Mouse (Mus musculus) erythroid progenitor cell, adult 5-6 weeks (primary cell): ENCODE measurements around the gene Runx1. TPM values are rescaled to one million over a fixed set of nuclear protein-coding genes. Genes with fewer than 3 reads are reported as not detected.

Experiments used
- ATAC-seq: replicated peaks from 2 replicates; pipeline ENCODE4 v1.8.0; 2016; ENCODE audit warnings: moderate number of reproducible peaks, mild to moderate bottlenecking, moderate TSS enrichment, inconsistent platforms; ENCODE audit not compliant: poor library complexity, low FRiP score, severe bottlenecking
- total RNA-seq, 2 experiments: library from RNA; stranded (forward) in 1 of 2; stranded (reverse) in 1 of 2; fragments of 150-400 nt in 1 of 2; fragments of 186-747, 209-891 nt in 1 of 2; gene quantifications; 2 replicates each; pipeline versions ENCODE4 v1.2.3 to v1.2.4; 2015 to 2017; ENCODE audit warnings: low replicate concordance in 2 of 2

Gene Runx1
- total RNA-seq (2015; ENCODE audit: low replicate concordance), result 66.7 and 107 TPM in 2 replicates
- total RNA-seq (2017; ENCODE audit: low replicate concordance), result 57.8 and 59.5 TPM in 2 replicates

GRCm38 (mm10) chr16:92825908-92826650 lies at the start of gene Runx1:
Gene Runx1 (minus strand): TSS chr16:92826149.
- ATAC-seq, result peak; percentile 67

- ATAC-seq, result no peak
These were observed 48.1 kb upstream of the Runx1 start for GRCm38 (mm10) chr16:92874015-92874414.

- no peak for ATAC-seq
These were observed 45.8 kb upstream of the Runx1 start for GRCm38 (mm10) chr16:92871728-92872127.

GRCm38 (mm10) chr16:92868550-92868949 lies 42.6 kb upstream of the Runx1 start:
- ATAC-seq, result no peak

- ATAC-seq, result no peak
These were observed 41.4 kb upstream of the Runx1 start for GRCm38 (mm10) chr16:92867261-92867935.

GRCm38 (mm10) chr16:92865314-92865713 lies 39.4 kb upstream of the Runx1 start:
- no peak for ATAC-seq

GRCm38 (mm10) chr16:92864191-92864590 lies 38.2 kb upstream of the Runx1 start:
- ATAC-seq, result no peak

GRCm38 (mm10) chr16:92863179-92863578 lies 37.2 kb upstream of the Runx1 start:
- ATAC-seq, result no peak

- ATAC-seq, result no peak
These were observed 36.5 kb upstream of the Runx1 start for GRCm38 (mm10) chr16:92862430-92862829.

GRCm38 (mm10) chr16:92861571-92861970 lies 35.6 kb upstream of the Runx1 start:
- ATAC-seq, result no peak

GRCm38 (mm10) chr16:92860649-92861048 lies 34.7 kb upstream of the Runx1 start:
- no peak for ATAC-seq

- no peak for ATAC-seq
These were observed 30.8 kb upstream of the Runx1 start for GRCm38 (mm10) chr16:92856779-92857178.

- no peak for ATAC-seq
These were observed 26.3 kb upstream of the Runx1 start for GRCm38 (mm10) chr16:92852276-92852675.

GRCm38 (mm10) chr16:92850416-92850815 lies 24.5 kb upstream of the Runx1 start:
- no peak for ATAC-seq

GRCm38 (mm10) chr16:92847762-92848300 lies 21.9 kb upstream of the Runx1 start:
- no peak for ATAC-seq

- ATAC-seq, result no peak
These were observed 19.6 kb upstream of the Runx1 start for GRCm38 (mm10) chr16:92845244-92846225.

- ATAC-seq, result no peak
These were observed 12.8 kb upstream of the Runx1 start for GRCm38 (mm10) chr16:92838709-92839108.

- no peak for ATAC-seq
These were observed 5.4 kb upstream of the Runx1 start for GRCm38 (mm10) chr16:92831341-92831740.

GRCm38 (mm10) chr16:92830479-92830878 lies 4.5 kb upstream of the Runx1 start:
- ATAC-seq, result no peak
